Mouse (Mus musculus) monocyte, adult 2 months (primary cell): ENCODE results near the gene Tgm2.

Source experiments
- DNase-seq, 2 experiments: peaks; one replicate each; pipeline ENCODE4 v3.0.0; 2022; ENCODE audit warnings: low spot score in 2 of 2, low read depth in 1 of 2

Tgm2 gene

GRCm38 (mm10) chr2:158116653-158117052 is 29.6 kb downstream of the Tgm2 start:
- DNase-seq: no peak

GRCm38 (mm10) chr2:158115838-158116453 is 30.3 kb downstream of the Tgm2 start:
- DNase-seq: no peak

DNA sequence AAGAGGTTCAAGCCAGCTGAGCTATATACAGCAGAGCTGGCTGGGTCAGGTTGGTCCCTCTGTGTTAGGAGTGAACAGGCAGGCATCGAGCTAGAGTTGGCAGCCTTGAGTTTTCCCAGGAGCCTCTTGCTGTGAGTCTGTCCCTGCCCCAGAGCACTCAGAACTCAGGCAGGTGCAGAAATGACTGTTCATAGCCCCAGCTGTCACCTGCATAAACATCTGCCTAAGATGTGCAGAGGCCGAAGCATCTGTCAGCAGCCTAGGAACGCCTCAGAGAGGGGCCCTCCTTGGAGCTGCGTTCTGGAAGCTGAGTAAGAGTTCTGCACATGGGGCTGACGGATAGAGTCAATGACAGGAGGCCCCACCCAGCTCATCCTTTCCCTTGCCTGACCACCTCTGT is 31.3 kb downstream of the Tgm2 start:
- no peak for DNase-seq

DNA sequence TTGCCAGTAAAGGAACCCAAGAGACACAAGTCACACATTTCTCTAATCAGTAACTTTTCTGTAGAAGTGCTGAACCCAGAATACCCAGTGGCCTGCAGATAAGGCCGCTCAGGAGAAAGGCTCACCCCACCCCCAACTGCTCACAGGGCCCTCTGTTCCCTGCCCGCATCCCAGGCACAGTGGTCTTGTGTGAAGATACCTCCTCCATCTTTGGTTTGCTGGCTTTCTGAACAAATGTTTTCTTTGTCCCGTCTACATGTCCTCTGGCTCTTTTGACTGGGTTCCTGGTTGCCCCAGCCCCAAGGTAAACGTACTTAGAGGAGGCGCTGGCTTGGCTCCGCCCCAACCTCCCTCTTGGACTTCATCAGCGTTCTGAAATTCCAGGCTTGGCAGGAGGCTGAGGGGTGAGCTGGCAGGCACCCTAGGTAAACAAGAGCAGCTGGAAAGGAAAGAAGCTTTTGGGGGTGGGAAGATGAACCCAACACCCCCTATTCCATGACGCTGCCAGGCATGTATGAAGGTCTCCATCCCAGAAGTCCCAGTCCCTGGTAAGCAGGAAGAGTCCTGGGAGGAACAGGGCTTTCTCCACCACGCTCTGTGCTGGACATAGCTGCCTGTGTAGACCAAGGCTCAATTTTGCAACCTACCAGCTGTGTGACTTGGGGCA is 32.5 kb downstream of the Tgm2 start:
- no peak for DNase-seq

DNA sequence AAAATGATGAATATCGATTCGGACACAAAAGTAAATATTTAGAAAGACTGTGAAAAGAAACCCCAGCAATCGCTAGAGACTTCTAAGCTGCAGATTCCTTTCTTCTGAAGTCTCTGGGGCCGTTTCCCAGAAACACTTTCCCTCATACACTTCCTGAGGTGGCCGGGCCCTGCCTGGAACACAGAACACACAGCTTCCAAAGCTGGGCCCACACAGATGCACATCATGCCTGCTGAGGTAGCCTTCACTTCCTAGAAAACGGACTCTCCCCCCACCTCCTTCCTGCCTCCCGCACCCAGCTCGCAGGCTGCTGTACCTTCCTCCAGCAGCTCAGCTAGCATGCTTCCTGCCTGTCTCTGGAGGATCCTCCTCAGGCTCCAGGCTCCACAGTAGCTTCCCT is 36.7 kb downstream of the Tgm2 start:
- DNase-seq: no peak

DNA sequence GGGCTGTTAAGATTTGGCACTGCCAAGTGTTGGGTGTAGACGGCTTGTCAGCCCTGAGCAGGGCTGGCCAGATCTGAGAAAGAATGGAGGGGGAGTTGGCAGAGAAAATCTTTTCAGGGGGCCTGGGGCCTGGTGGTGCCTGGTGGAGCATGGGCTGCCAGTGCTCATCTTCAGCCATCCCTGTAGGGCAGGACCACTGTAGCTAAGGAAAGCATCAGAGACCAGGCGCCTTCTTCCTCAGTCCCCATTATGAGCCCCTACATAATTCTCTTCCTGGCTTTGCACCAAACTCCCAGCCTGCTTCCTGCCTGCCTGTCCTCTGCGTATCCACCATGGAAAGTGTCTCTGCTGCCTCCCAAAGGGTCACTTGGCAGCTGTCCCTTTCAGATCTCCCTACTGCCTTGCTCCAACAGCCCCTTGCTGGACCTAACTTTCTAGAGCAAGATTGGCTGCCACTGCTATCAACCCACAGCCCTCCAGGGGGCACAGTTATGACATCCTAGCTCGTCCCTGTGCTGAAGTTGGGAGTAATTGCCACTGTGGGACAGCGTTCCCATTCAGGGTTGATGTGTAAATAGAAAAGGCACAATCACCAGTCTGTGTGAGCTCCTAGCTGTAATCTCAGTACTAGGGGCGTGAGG is 39.2 kb downstream of the Tgm2 start:
- DNase-seq: no peak

GRCm38 (mm10) chr2:158105605-158106004 is 40.6 kb downstream of the Tgm2 start:
- no peak for DNase-seq

DNA sequence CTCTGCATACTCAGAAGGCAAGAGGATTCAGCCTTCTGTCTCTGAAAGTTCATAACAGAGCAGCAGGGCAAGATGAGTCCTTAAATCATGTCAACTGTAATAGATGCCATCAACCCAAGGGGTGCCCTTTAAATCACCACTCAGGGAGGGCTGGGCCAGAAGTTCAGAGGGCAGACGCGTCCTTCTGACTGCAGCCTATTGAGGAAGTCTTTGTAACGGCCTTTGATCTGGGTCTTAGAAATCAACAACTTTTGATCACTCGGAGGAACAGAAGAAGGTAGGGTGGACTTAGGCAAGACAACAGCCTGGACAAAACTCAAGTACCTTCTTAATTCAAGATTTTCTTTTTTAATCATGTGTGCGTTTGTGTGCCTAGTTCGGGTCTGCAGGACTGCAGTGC is 41.3 kb downstream of the Tgm2 start:
- no peak for DNase-seq

- no peak for DNase-seq
Observed at GRCm38 (mm10) chr2:158101768-158102167, 44.5 kb downstream of the Tgm2 start.

DNA sequence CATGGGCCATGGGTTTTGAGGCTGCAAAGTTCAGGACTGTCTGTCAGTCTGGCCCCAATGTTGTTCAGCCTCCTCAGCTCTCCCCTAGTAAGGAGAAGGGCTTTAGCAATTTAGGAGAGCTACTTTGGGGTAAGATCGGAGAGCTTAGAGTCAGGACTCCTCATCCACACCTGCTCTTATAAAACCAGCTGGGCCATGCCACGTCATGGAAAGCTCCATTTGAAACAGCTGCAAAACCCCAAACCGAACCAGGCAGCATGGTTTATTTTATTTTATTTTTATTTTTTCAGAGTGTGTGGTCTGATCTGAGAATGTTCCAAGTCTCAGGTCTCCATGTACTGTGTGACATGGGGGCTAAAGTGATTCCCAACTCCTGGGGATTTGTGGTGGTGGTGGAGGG is 46.7 kb downstream of the Tgm2 start:
- DNase-seq: no peak

DNA sequence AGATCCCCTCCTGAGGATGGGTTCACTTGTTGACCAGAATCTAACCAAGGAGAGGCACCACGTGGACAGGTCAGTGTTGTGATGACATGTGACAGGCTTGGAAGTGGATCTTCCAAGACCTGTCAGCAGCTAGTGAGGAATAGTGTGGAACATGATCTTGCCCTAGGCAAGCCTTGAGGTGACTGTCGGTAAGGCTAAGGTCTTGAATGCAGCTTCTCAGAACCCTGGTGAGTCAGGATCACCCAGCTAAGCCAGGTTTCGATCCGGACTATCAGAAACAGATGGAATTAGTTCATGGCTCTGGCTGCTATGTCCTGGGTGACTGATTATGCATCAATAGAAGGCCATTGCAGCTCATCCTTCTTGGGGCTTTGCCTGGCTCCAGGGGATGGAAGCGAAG is 47.5 kb downstream of the Tgm2 start:
- DNase-seq: no peak

DNA sequence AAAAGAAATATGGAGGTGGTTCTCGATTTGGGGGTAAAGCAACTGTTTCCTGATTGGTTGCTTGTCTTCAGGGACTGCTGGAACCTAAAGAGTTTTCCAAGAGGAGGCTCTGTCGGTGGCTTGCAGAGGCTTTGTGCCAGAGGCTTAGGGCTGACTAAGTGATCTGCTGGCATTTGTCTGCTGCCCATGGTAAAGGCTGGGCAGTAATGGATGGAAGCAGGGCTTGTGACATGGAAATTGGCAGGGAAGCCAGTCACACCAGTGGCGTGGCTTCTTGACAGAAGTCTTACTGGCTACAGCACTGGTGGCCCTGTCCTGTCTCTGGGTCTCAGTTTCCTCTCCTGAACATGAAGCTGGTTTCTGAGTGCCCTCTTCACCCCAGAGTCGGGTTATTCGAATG is 49.2 kb downstream of the Tgm2 start:
- DNase-seq: no peak

- no peak for DNase-seq
Observed at GRCm38 (mm10) chr2:158094846-158095245, 51.4 kb downstream of the Tgm2 start.

GRCm38 (mm10) chr2:158094300-158094699 is 51.9 kb downstream of the Tgm2 start:
- DNase-seq: no peak

- DNase-seq: no peak
Observed at GRCm38 (mm10) chr2:158093345-158093744, 52.9 kb downstream of the Tgm2 start.

DNA sequence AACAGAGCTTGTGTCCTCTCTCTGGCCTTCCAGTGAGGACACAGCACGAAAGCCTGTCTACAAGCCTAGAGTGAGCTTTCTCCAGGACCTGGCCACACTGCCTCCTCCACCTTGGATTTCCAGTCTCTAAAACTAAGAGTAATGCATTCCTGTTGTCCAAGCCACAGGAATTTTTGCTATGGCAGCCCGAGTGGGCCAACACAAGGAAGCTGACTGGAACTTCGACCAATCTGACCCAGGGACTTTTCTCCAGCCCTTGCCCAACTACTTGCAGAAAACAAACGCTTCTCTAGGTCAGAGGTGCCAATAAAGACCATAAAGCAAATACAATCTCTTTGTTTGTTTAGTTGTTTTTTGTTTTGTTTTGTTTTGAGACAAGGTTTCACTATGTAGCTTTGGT is 56.1 kb downstream of the Tgm2 start:
- DNase-seq: no peak

GRCm38 (mm10) chr2:158084486-158084885 is 61.8 kb downstream of the Tgm2 start:
- DNase-seq: no peak

DNA sequence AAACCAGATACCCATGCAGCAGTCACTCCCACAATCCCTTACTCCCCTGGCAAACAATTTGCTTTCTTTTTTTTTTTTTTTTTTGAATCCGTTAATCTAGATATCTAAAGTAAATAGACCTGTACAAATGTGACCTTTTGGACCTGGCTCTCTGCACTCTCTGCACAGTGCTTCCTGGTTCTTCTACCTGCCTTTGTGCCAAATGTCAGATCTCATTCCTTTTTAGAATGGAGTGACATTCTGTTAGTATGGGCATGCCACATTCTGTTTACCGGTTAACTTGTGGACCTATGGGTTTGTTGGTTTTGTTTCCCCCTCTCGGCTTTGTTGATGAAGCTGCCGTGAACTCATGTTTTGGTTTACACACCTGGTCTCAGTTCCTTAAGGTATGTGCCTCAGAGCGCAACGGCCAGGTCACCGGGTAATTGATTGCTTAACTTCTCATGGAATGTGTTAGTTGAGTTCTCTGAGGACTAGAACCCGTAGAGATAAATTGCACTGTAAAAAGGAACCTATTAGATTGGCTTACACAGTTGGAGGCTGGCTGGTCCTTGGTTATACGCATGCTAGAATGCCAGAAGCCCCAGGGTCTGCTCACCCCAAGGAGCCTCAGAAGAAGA is 65.5 kb downstream of the Tgm2 start:
- no peak for DNase-seq

- no peak for DNase-seq
Observed at GRCm38 (mm10) chr2:158079843-158080395, 66.3 kb downstream of the Tgm2 start.

DNA sequence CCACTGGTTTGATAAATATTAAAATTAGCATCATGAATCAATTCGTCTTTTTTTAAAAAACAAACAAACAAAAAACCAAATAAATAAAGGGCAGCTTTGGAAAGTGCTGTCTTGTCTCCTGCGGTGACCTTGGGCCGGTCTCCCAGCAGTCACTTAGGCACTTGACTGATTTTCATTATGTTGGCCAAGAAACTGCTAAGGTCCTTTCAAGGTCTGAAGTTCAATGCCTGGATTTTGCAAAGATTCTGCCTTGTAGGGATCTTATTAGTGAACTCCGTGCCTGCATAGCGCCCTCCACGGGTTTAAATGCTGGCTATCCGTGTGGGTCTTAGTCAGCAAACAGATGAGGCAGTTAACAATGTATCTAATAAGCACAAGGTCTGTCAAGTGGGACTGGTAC is 67.3 kb downstream of the Tgm2 start:
- DNase-seq: no peak

DNA sequence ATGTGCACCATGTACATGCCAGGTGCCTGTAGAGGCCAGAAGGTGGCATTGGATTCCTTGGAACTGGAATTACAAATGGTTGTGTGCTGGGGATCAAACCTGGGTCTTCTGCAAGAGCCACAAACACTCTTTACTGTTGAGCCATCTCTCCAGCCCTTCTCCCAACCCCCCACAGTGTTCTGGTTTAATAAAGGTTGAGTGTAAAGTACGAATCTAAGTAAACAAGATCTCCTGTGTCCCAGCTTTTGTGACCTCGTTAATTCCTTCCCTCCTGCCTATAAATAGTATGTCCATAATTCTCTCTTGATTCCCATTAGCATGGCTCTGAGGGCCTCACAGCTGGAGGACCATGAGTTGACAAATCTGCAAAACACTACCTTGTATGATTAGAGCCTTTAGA is 68.3 kb downstream of the Tgm2 start:
- DNase-seq: no peak

- DNase-seq: no peak
Observed at GRCm38 (mm10) chr2:158076690-158077089, 69.5 kb downstream of the Tgm2 start.
